Mouse (Mus musculus) heart, adult 2 months (tissue): Measurements from ENCODE around the gene Prph. TPM values are rescaled to one million over a fixed set of nuclear protein-coding genes. Genes with fewer than 3 reads are reported as not detected.

Experiments
- DNase-seq, 2 experiments: peaks; one replicate each; pipeline ENCODE4 v3.0.0; 2021
- H3K27ac ChIP-seq: fragments of 200-600 bp; 2 replicates; pipeline ENCODE4 v1.8.1; 2022
- H3K27me3 ChIP-seq: fragments of 200-500 bp; 2 replicates; pipeline ENCODE4 v1.6.1; 2012; ENCODE audit warnings: mild to moderate bottlenecking, low read length, inconsistent platforms, mixed read lengths; ENCODE audit not compliant: control insufficient read depth, insufficient read depth
- H3K36me3 ChIP-seq: fragments of 200-500 bp; 2 replicates; pipeline ENCODE4 v1.6.1; 2012; ENCODE audit warnings: low read length, inconsistent platforms; ENCODE audit not compliant: control insufficient read depth, insufficient read depth
- H3K4me1 ChIP-seq: fragments of 200-500 bp; 2 replicates; pipeline ENCODE4 v1.6.1; 2011; ENCODE audit warnings: low read length; ENCODE audit not compliant: control insufficient read depth, insufficient read depth
- H3K4me3 ChIP-seq: fragments of 200-600 bp; 2 replicates; pipeline ENCODE4 v1.8.1; 2022
- H3K79me2 ChIP-seq: fragments of 200-500 bp; replicated peaks from 2 replicates; pipeline ENCODE4 v1.6.1; 2012; ENCODE audit warnings: mild to moderate bottlenecking, inconsistent platforms, low read length, moderate library complexity, mixed read lengths; ENCODE audit not compliant: control insufficient read depth, insufficient read depth
- H3K9ac ChIP-seq: fragments of 200-500 bp; 2 replicates; pipeline ENCODE4 v1.6.1; 2012; ENCODE audit warnings: low read depth, mild to moderate bottlenecking, control low read depth, inconsistent platforms, low read length, mixed read lengths
- CTCF ChIP-seq: fragments of 200-600 bp; IDR thresholded peaks from 2 replicates; pipeline ENCODE4 v1.8.1; 2022; ENCODE audit warnings: antibody characterized with exemption, mild to moderate bottlenecking, moderate library complexity
- EP300 ChIP-seq: fragments of 200-500 bp; IDR thresholded peaks from 2 replicates; pipeline ENCODE4 v1.6.1; 2011; ENCODE audit warnings: low read depth, low read length, control low read depth; ENCODE audit not compliant: insufficient read depth
- POLR2A ChIP-seq: fragments of 200-500 bp; IDR thresholded peaks from 2 replicates; pipeline ENCODE4 v1.6.1; 2011; ENCODE audit warnings: mild to moderate bottlenecking, low read depth, low read length, control low read depth; ENCODE audit not compliant: insufficient read depth
- WGBS: fragments of 180-500 bp; shearing (Covaris S2); methylation state at CpG from one replicate; pipeline ENCODE4 v1.1.7; 2018; 5-methylcytosine and 5-hydroxymethylcytosine counted together
- intact Hi-C: fragments of 180-260 bp; cut with DNase I; formaldehyde crosslinking; loops from one replicate; pipeline ENCODE4 v1.15.1; 2025
- microRNA-seq, 2 experiments: library from miRNA; unstranded; fragments of <30 nt; microRNA quantifications; one replicate each; pipeline ENCODE4 v1.2.0; 2021
- polyA plus RNA-seq: library from polyadenylated mRNA; depleted of rRNA; stranded (reverse); fragments of >200 nt; gene quantifications from 2 replicates; pipeline ENCODE4 v1.2.3, GENCODE M21; 2012; rRNA removed
- total RNA-seq, 2 experiments: library from RNA; stranded (reverse); gene quantifications; 2 replicates each; pipeline ENCODE4 v1.2.3; 2021

Gene Prph
- total and polyA plus RNA-seq, 3 experiments, result 0.13 to 1.00 (median 0.80) TPM

GRCm38 (mm10) chr15:99098493-99098861, 43.5 kb downstream of the Prph start:
- Histone ChIP-seq H3K27ac (no peak overlapping the region), H3K27me3 (peaks cover 18% of the 10 kb centered on the region), H3K36me3 (no peaks in the 10 kb centered on the region), H3K79me2 (no peaks in the 10 kb centered on the region), H3K9ac (0 out of 2 replicates have a peak overlapping the region, but pooled peaks have one; percentile 34), H3K4me3 (peak overlapping the region; percentile 41; the same call in 1 of the 2 replicates), H3K4me1 (peaks cover 3% of the 10 kb centered on the region)
- intact Hi-C loops, result loop anchor here (2.0 kb wide), 1 partner anchor 48 kb away; no protein-coding TSS in a partner anchor
- DNase-seq, result no peak
- TF ChIP-seq CTCF (no peak), EP300 (no peak), POLR2A (no peak)
- WGBS, result 5% methylated on average over 9 of the region's 9 CpGs

DNA sequence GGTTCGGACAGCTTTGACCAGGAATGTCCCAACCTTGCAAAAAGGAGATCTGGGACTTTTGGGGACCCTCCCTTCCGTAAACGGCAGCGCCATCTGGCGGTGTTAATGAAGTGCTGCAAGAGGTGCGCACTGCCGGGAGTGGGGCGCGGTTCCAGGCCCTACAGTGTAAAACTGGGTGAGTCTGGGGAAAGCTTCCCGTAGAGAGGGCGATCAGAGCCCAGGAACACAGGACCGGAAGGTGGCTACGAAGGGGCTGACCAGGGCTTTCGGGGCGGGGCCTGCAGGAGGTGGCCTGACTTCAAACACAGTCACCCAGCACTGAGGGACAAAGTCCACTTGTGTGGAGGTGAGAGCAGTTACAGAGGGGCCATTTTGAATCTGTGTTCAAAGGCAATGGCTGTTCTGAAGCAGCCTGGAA, 44.2 kb downstream of the Prph start:
- no peak overlapping the region for H3K27ac ChIP-seq
- intact Hi-C loops, result loop anchor here (2.0 kb wide), 1 partner anchor 48 kb away; no protein-coding TSS in a partner anchor
- peaks cover 3% of the 10 kb centered on the region for H3K4me1 ChIP-seq
- no peaks in the 10 kb centered on the region for H3K79me2 ChIP-seq
- WGBS, result 6% methylated on average over 15 of the region's 15 CpGs
- TF ChIP-seq EP300 (no peak), CTCF (peak; percentile 85)
- no peaks in the 10 kb centered on the region for H3K36me3 ChIP-seq
- peaks cover 18% of the 10 kb centered on the region for H3K27me3 ChIP-seq
- peak; percentile 54 to 70 for DNase-seq
- H3K4me3 ChIP-seq, result no peak overlapping the region
- no peak overlapping the region for H3K9ac ChIP-seq

- Histone ChIP-seq H3K79me2 (no peaks in the 10 kb centered on the region), H3K27me3 (peaks cover 14% of the 10 kb centered on the region)
- intact Hi-C loops, result loop anchor here (2.0 kb wide), 1 partner anchor 49 kb away; no protein-coding TSS in a partner anchor
These were observed 45.0 kb downstream of the Prph start for GRCm38 (mm10) chr15:99099984-99100383.

DNA sequence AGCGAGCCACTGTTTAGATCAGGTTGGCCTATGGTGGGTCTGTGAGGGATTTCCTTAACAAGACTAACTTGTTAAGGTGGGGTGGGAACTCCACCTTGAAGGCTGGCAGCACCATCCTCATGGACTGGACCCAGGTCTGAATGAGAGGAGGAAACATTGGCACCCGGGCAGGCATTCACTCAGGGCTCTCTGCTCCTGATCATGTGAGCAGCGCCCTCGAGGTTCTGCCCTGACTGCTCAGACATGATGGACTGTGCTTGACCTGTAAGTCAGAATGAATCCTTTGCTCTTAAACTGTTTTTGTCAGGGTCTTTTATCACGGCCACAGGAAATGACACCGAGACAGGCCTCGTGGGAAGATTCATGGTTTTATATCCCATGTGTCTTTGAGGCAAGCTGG, 50.3 kb downstream of the Prph start:
- Histone ChIP-seq H3K36me3 (no peaks in the 10 kb centered on the region), H3K4me3 (no peak overlapping the region), H3K27ac (no peak overlapping the region), H3K27me3 (no peaks in the 10 kb centered on the region), H3K79me2 (no peaks in the 10 kb centered on the region), H3K4me1 (no peaks in the 10 kb centered on the region), H3K9ac (no peak overlapping the region)
- TF ChIP-seq CTCF (no peak), EP300 (no peak), POLR2A (no peak)
- 50% methylated on average over 7 of the region's 7 CpGs for WGBS
- intact Hi-C loops, result no loop called here
- no peak for DNase-seq

More at GRCm38 (mm10) chr15:99099984-99100383, 45.0 kb downstream of the Prph start:
- Histone ChIP-seq H3K9ac (no peak overlapping the region), H3K27ac (no peak overlapping the region), H3K36me3 (no peaks in the 10 kb centered on the region), H3K4me1 (peaks cover 3% of the 10 kb centered on the region), H3K4me3 (no peak overlapping the region)
- DNase-seq, result no peak
- TF ChIP-seq POLR2A (no peak), EP300 (no peak), CTCF (no peak)
- WGBS, result 58% methylated on average over 3 of the region's 3 CpGs

- no peaks in the 10 kb centered on the region for H3K36me3 ChIP-seq
- intact Hi-C loops, result no loop called here
- H3K27ac ChIP-seq, result no peak overlapping the region
- no peak for TF ChIP-seq CTCF
- no peak overlapping the region for H3K4me3 ChIP-seq
- no peaks in the 10 kb centered on the region for H3K27me3 ChIP-seq
- H3K79me2 ChIP-seq, result no peaks in the 10 kb centered on the region
- no peak for DNase-seq
- H3K9ac ChIP-seq, result no peak overlapping the region
- H3K4me1 ChIP-seq, result no peaks in the 10 kb centered on the region
- WGBS, result 67% methylated on average over 3 of the region's 3 CpGs
These were observed 52.9 kb downstream of the Prph start for GRCm38 (mm10) chr15:99107866-99108265.

Small RNA genes lying within 50 kb of the gene (microRNA-seq; reads per million reads assigned to microRNA genes)
- gene Mir6960, result 2.3 to 2.8 reads per million in 2 experiments

Other genes with a start within 250 kb of the Prph start
- gene Ddn, start 245.7 kb upstream of the Prph start, total RNA-seq, result under 1 TPM; 0.45 to 0.50 TPM
- gene Ddn, start 245.7 kb upstream of the Prph start, polyA plus RNA-seq, result 0.12 and 0.23 TPM in 2 replicates
- 100 to 1,000 TPM; 104 to 114 TPM for gene Prkag1, start 223.7 kb upstream of the Prph start, total RNA-seq
- gene Prkag1, start 223.7 kb upstream of the Prph start, polyA plus RNA-seq, result 95.7 and 200 TPM in 2 replicates
- gene Kmt2d, start 184.0 kb upstream of the Prph start, total RNA-seq, result 10 to 100 TPM; 51.3 to 56.5 TPM
- gene Kmt2d, start 184.0 kb upstream of the Prph start, polyA plus RNA-seq, result 17.1 and 17.7 TPM in 2 replicates
- gene Rhebl1, start 160.6 kb upstream of the Prph start, total RNA-seq, result 1 to 10 TPM; 1.6 to 2.3 TPM
- 3.7 and 4.4 TPM in 2 replicates for gene Rhebl1, start 160.6 kb upstream of the Prph start, polyA plus RNA-seq
- gene Dhh, start 156.6 kb upstream of the Prph start, total RNA-seq, result 1 to 10 TPM in 1 of 2 experiments, under 1 TPM in 1; 0.73 to 1.5 TPM
- 0.94 and 1.8 TPM in 2 replicates for gene Dhh, start 156.6 kb upstream of the Prph start, polyA plus RNA-seq
- 10 to 100 TPM in 1 of 2 experiments, 1 to 10 TPM in 1; 7.1 to 11.1 TPM for gene Lmbr1l, start 136.9 kb upstream of the Prph start, total RNA-seq
- 23.2 and 25.0 TPM in 2 replicates for gene Lmbr1l, start 136.9 kb upstream of the Prph start, polyA plus RNA-seq
- gene Tuba1b, start 120.6 kb upstream of the Prph start, total RNA-seq, result 100 to 1,000 TPM; 129 to 144 TPM
- gene Tuba1b, start 120.6 kb upstream of the Prph start, polyA plus RNA-seq, result 534 and 728 TPM in 2 replicates
- gene Gm49450, start 101.6 kb upstream of the Prph start, total RNA-seq, result not detected
- gene Gm49450, start 101.6 kb upstream of the Prph start, polyA plus RNA-seq, result 26.2 TPM in 1 of 2 replicates, not detected in the other
- gene Tuba1a, start 101.5 kb upstream of the Prph start, total RNA-seq, result 10 to 100 TPM; 57.0 to 85.0 TPM
- gene Tuba1a, start 101.5 kb upstream of the Prph start, polyA plus RNA-seq, result 165 and 235 TPM in 2 replicates
- gene Tuba1c, start 25.3 kb upstream of the Prph start, total RNA-seq, result 10 to 100 TPM; 30.1 to 39.0 TPM
- gene Tuba1c, start 25.3 kb upstream of the Prph start, polyA plus RNA-seq, result 58.6 and 74.4 TPM in 2 replicates
- under 1 TPM in 1 of 2 experiments, not detected in 1; 0.31 TPM for gene Troap, start 19.4 kb downstream of the Prph start, total RNA-seq
- gene Troap, start 19.4 kb downstream of the Prph start, polyA plus RNA-seq, result 0.18 and 0.53 TPM in 2 replicates
- gene C1ql4, start 32.6 kb downstream of the Prph start, total RNA-seq, result not detected
- gene C1ql4, start 32.6 kb downstream of the Prph start, polyA plus RNA-seq, result not detected in 2 replicates
- under 1 TPM; 0.44 to 0.57 TPM for gene Dnajc22, start 38.0 kb downstream of the Prph start, total RNA-seq
- gene Dnajc22, start 38.0 kb downstream of the Prph start, polyA plus RNA-seq, result 0.18 and 0.35 TPM in 2 replicates
- 1 to 10 TPM; 6.6 to 6.7 TPM for gene Spats2, start 70.7 kb downstream of the Prph start, total RNA-seq
- gene Spats2, start 70.7 kb downstream of the Prph start, polyA plus RNA-seq, result 5.3 and 6.7 TPM in 2 replicates
- gene Kcnh3, start 169.7 kb downstream of the Prph start, total RNA-seq, result under 1 TPM; 0.05 to 0.08 TPM
- 0.23 and 0.37 TPM in 2 replicates for gene Kcnh3, start 169.7 kb downstream of the Prph start, polyA plus RNA-seq
- 10 to 100 TPM; 44.2 to 52.3 TPM for gene Mcrs1, start 196.8 kb downstream of the Prph start, total RNA-seq
- gene Mcrs1, start 196.8 kb downstream of the Prph start, polyA plus RNA-seq, result 62.1 and 67.1 TPM in 2 replicates
- 10 to 100 TPM; 18.9 to 23.4 TPM for gene Prpf40b, start 239.9 kb downstream of the Prph start, total RNA-seq
- gene Prpf40b, start 239.9 kb downstream of the Prph start, polyA plus RNA-seq, result 39.5 and 39.7 TPM in 2 replicates
- gene Fam186b, start 240.7 kb downstream of the Prph start, total RNA-seq, result not detected
- 0.20 TPM in 1 of 2 replicates, not detected in the other for gene Fam186b, start 240.7 kb downstream of the Prph start, polyA plus RNA-seq